Mouse (Mus musculus) adipocyte (in vitro differentiated cells): ENCODE measurements around the gene Gm10577.

Experiments
- DNase-seq: peaks from one replicate; pipeline ENCODE4 v3.0.0-alpha.2; 2016; ENCODE audit warnings: low spot score

Gm10577 gene

GRCm38 (mm10) chr4:100995617-100996016, 24.9 kb downstream of the Gm10577 start:
- DNase-seq, result no peak

DNA sequence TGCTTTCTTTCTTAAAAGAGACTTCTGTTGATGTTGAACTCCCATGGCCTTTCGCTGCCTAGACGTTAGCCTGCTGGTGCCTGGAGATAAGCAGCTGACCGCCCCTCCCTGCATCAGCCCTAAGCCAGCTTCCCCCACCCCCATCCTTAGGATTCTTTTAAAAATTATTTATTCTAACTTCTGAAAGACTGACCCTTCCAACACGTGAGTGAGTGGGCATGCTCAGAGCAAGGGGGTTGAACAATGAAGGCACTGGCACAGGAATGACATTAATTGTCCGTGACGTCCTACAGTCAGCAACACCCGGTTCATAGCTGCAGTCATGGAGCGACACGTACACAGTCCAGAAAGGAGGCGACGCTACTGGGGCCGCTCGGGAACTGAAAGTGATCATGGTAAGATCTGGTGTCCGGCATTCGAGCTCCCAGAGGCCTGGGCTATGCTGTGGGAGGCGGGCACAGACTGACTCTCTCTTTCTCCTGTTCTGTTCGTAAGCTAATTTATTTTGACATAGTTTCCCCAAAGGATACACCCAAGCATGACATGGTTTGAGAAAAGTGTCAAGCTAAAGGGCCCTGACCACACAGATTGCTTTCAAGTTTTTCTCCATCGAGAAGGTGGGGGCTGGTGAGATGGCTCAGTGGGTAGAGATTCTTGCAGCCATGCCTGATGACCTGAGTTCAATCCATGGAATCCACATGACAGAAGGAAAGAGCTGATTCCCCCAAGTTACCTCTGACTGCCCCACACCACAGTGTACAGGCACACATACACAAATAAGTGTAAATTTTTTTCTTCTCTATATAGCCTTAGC, 25.8 kb downstream of the Gm10577 start:
- no peak for DNase-seq

DNA sequence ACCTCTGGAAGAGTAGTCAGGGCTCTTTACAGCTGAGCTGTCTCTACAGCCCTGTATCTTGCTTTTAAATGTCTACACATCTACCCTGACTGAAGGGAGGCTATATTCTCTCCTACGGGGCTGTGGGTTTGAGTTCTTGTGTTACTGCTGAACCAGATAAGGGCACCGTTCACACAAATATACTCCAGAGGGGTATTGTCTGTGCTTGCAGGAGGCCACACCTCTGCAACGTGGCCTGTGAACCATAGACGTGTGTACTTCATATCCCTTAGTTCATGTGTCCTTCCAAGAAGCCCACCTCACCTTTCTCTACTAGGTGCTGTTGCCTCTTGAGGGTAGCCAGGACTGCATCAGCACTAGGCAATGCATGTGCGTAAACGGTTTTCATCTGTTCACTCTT, 28.4 kb downstream of the Gm10577 start:
- DNase-seq, result no peak

GRCm38 (mm10) chr4:100990996-100991395, 29.5 kb downstream of the Gm10577 start:
- peak; percentile 61 for DNase-seq

- peak; percentile 39 for DNase-seq
Measured at GRCm38 (mm10) chr4:100988231-100988799, 32.2 kb downstream of the Gm10577 start.

- DNase-seq, result no peak
Measured at GRCm38 (mm10) chr4:100987187-100987586, 33.3 kb downstream of the Gm10577 start.

- no peak for DNase-seq
Measured at GRCm38 (mm10) chr4:100977522-100977921, 43.0 kb downstream of the Gm10577 start.

- no peak for DNase-seq
Measured at GRCm38 (mm10) chr4:100974455-100975035, 46.0 kb downstream of the Gm10577 start.

DNA sequence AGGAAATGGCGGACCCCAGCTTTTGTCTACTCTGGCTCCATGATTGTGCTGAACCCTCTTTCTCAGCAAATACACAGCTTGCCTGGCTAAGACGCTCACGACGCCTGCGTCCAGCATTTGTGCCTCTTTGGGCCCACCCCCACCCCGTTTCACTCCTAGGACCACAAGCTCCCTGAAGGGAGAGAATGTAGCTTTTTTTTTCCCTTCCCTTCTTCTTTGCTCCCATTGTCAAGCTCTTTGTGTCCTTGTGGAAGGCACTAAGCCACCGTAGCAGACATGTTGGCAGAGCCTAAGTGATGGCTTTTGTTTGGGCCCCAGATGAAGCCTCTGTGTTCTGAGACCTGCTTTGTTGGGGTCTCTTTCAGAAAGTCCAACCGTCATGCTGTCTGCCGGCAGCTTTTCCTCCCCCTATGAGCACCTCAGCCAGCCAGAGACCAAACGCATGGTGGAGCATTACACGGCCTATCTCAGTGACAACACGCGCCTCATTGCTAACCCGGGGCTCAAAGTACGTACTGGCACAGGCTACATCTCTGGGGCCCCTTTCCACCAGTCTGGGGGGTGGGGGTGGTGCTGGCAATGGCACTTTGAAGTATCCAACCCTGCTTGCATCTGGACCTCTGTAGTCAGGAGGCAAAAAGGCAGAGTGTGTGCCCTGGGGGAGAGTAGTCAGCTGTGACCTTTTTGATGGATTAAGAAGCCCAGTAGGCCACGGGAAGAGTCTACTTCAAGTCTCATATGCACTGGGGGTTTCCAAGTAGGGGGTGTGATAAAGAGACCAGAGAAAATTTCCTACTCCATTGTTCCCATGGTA, 46.6 kb downstream of the Gm10577 start:
- no peak for DNase-seq
